Mouse (Mus musculus) cerebral cortex, adult 2 months (tissue): ENCODE data around the gene Zdhhc17.

Experiments
- WGBS: fragments of 180-500 bp; shearing (Covaris S2); methylation state at CpG from one replicate; pipeline ENCODE4 v1.1.7; 2018; 5-methylcytosine and 5-hydroxymethylcytosine counted together

Zdhhc17 gene

GRCm38 (mm10) chr10:111009641-111010479, at the start of gene Zdhhc17:
Zdhhc17 (minus strand) TSS chr10:111010140.
- WGBS, result under 1% methylated on average over 108 of the region's 112 CpGs

- WGBS, result 71% methylated on average over 4 of the region's 4 CpGs
Observed at GRCm38 (mm10) chr10:111055770-111056169, 45.8 kb upstream of the Zdhhc17 start.

- WGBS, result 89% methylated on average over 3 of the region's 3 CpGs
Observed at GRCm38 (mm10) chr10:111051606-111052005, 41.7 kb upstream of the Zdhhc17 start.

GRCm38 (mm10) chr10:111050511-111050910, 40.6 kb upstream of the Zdhhc17 start:
- 78% methylated on average over 4 of the region's 4 CpGs for WGBS

GRCm38 (mm10) chr10:111050061-111050460, 40.1 kb upstream of the Zdhhc17 start:
- 90% methylated on average over 3 of the region's 3 CpGs for WGBS

- 91% methylated on average over 7 of the region's 7 CpGs for WGBS
Observed at GRCm38 (mm10) chr10:111047895-111048294, 38.0 kb upstream of the Zdhhc17 start.

DNA sequence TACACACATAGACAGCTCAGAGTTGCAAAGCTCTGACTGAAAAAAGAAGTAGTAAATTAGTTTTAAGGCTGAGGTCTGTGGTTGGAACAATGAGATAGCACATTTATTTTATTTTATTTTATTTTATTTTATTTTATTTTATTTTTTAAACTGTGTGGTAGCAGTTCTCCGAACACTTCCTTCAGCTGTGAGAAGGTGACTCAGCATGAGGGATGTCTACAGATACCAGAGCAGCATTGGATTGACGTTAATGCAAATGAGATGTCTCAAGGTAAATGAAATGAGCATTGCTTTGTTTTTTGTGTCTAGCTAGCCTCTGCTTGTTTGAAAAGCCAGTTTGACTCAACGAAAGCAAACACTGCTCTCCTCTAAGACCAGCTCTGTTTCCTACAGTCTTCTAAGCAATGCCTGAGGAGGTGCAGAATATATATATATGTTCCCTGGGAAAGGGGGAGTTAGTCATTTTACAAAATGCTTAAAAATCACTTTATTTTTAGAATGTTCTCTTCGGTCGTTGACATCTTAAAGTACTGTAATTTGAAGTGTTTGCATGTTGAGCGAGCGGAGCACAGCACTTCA, 30.2 kb upstream of the Zdhhc17 start:
- WGBS, result 48% methylated on average over 7 of the region's 7 CpGs

DNA sequence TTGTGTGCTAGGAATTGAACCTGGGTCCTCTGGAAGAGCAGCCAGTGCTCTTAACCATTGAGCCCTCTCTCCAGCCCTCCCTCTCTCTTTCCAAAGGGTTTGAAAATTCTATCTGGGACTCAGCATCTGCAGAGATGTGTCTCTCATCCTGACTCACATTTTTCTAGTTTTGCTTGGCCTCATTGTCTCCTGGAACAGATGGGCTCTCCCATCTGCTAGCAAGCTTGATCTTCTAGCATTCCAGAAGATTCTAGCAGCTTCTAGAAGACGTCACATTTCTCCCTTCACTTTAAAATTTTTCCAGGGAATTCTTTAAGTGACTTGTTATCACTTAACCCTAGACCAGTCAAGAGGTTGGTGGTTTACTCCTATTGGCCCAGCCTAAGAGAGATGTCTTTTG, 26.9 kb upstream of the Zdhhc17 start:
- WGBS, result 49% methylated on average over 1 of the region's 1 CpGs

DNA sequence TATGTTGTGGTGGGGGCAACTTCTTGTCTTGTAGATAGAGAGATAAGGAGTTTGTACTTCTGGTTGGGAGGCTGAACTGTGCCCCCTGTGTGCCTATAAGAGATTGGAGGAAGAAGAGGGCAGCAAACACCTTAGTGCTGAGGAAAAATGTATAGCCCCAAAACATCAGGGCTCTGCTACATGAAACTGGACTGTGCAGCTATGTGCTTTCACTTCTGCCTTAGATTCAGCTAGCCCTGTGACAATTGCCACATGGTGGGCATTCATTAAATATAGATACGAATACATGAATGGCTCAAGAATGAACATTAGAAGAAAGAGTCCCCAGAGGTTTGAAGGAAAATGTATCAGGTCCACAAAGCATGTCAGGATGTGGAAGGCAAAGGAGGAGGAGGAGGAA, 25.2 kb upstream of the Zdhhc17 start:
- WGBS, result 80% methylated on average over 1 of the region's 1 CpGs

GRCm38 (mm10) chr10:111031511-111032365, 21.8 kb upstream of the Zdhhc17 start:
- WGBS, result 10% methylated on average over 20 of the region's 20 CpGs

DNA sequence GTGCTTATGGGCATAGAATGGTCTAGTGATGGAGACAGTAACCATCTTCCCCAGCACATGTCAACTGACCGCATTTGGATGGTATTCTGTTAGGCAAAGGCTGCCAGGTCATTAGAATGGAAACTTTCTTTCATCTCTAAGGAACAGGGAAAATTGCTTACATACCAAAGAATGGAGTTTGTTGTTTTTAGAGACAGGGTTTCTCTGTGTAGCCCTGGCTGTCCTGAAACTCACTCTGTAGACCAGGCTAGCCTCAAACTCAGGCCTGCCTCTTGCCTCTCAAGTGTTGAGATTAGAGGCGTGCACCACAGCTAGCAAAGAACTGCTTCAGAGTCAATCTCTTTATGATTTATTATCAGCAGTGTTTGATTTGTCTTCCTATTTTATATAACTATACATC, 20.9 kb upstream of the Zdhhc17 start:
- 84% methylated on average over 2 of the region's 2 CpGs for WGBS

DNA sequence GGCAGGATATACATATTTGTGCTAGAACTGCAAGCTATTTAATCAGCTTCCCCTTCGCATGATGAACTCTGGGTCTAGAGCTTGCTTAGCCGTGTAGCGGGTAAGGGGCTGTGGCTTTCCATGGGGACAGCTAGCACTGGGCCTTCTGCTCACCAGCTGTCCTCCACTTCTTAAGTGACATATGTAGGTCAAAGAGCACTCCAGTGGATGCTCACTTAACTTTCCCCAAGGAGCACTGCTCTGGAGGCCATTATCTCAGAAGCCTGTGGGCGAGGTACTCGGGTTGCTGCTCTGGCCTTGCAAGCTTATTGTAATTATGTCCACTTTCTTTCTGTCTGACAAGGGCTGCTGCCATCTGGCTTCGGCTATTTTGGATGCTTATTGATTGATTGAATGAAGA, 16.2 kb upstream of the Zdhhc17 start:
- 89% methylated on average over 6 of the region's 6 CpGs for WGBS

- 60% methylated on average over 4 of the region's 4 CpGs for WGBS
Observed at GRCm38 (mm10) chr10:111024746-111025145, 14.8 kb upstream of the Zdhhc17 start.

DNA sequence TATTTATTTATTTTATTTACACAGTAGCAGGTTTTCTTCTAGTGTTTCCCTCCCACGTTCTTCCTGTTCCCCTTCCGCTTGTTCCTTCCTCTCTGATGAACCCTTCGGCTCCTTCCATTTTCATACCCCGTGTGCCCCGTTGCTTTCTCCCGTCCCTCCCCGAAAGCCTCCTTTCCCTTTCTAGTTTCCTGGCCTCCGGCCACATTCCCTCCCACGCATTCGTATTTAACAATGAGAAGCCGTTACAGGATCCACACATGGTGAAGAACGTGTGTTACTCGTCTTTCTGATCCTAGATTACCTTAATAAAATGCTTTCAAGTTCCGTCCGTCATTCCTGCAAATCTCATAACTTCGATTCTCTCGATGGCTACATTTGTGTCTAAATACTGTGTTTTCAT, 4.5 kb upstream of the Zdhhc17 start:
- WGBS, result 43% methylated on average over 17 of the region's 17 CpGs

DNA sequence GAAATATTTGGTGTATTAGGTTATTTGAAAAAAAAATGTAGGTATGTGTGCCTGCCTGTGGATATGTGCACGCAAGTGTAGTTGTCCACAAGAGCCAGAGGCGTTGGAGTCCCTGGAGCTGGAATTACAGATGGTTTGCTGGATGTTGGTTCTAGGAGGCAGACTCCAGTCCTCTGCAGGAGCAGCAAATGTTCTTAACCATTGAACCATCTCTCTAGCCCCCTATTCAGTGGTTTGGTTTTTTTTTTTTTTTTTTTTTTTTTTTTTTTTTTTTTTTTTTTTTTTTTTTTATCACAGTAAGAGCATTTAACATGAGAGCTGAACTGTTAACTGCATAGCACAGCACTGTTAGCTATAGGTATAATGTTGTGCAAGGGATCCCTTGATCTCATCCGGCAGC, 3.3 kb upstream of the Zdhhc17 start:
- WGBS, result 96% methylated on average over 3 of the region's 3 CpGs

DNA sequence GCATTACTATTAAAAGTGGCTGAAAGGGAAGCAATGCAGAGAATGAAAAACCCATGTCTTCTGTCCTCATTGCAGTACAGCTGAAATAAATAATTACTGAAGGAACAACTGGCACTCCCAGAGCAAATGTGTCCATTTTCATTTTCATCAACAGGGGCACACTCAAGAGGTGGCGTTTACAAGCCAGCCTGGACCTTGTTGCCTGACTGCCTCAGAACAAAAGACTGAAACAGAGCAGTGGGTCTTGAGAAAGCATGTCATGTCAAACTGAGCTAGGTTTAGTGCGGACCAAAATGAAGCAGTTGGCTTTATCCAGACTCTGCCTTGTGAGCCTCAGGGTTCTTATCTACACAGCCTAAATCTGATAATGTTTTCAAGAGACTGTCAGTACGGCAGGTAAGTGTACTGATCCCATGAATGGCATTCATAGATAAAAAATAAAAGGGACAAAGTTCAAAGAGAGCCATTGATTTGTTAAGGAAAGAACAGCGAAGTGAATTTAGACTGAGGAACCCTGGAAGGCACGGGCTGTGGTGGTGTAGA, 2.6 kb upstream of the Zdhhc17 start:
- WGBS, result 80% methylated on average over 5 of the region's 5 CpGs

- 2% methylated on average over 14 of the region's 14 CpGs for WGBS
Observed at GRCm38 (mm10) chr10:111011226-111011765, 1.4 kb upstream of the Zdhhc17 start.

GRCm38 (mm10) chr10:111010480-111011225, 713 bp upstream of the Zdhhc17 start:
- under 1% methylated on average over 19 of the region's 19 CpGs for WGBS

- WGBS, result under 1% methylated on average over 28 of the region's 28 CpGs
Observed at GRCm38 (mm10) chr10:111009113-111009640, 763 bp downstream of the Zdhhc17 start.

DNA sequence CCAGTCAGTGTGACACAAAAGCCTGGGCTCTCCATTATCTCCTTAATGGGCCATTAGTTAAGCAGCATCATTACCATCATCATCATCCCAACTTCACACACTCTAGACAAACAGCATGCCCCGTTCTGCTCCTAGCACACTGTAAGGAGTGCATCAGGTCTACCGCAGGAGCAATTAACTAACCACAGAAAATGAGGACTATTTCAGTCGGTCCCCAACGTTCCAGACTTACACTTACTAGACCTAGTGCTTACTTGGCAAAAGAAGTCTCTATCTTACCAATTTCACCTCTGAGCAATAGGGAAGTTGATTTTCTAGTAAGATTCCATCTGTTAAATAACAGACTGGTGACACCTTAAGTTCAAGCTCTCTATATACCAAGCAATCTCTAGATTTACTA, 2.3 kb downstream of the Zdhhc17 start:
- WGBS, result 64% methylated on average over 4 of the region's 4 CpGs
